Mouse (Mus musculus) cerebellum, postnatal 4 days (tissue): ENCODE data around the gene Hist2h2ab.
"Not testable (repeated sequence)": the region's sequence is repeated elsewhere in the genome, so short reads cannot be mapped to it uniquely, and the experiment has no call there.

Experiments used
- DNase-seq, 2 experiments: peaks; one replicate each; pipeline ENCODE4 v3.0.0; 2022; ENCODE audit warnings: low spot score in 2 of 2, mixed read lengths in 1 of 2

Gene Hist2h2ab

GRCm38 (mm10) chr3:96198181-96198580, 21.5 kb upstream of the Hist2h2ab start:
- no peak for DNase-seq

- not testable (repeated sequence) for DNase-seq
Measured at GRCm38 (mm10) chr3:96198601-96199251, 20.9 kb upstream of the Hist2h2ab start.

- DNase-seq: no peak
Measured at GRCm38 (mm10) chr3:96199731-96200130, 19.9 kb upstream of the Hist2h2ab start.

GRCm38 (mm10) chr3:96207819-96208218, 11.8 kb upstream of the Hist2h2ab start:
- DNase-seq: no peak

- no peak for DNase-seq
Measured at GRCm38 (mm10) chr3:96209242-96209641, 10.4 kb upstream of the Hist2h2ab start.

- DNase-seq: peak in 1 of 2 experiments; percentile 11
Measured at GRCm38 (mm10) chr3:96219191-96219641, 449 bp upstream of the Hist2h2ab start.

- peak in 1 of 2 experiments; percentile 63 for DNase-seq
Measured at GRCm38 (mm10) chr3:96220131-96220764, 583 bp downstream of the Hist2h2ab start.

- peak; percentile 37 to 47 for DNase-seq
Measured at GRCm38 (mm10) chr3:96220765-96221639, 1.3 kb downstream of the Hist2h2ab start, which contains the start of the genes Hist2h2ac and Hist2h2be. Gene Hist2h2ac, minus strand, starts transcription at chr3:96220880. Gene Hist2h2be, plus strand, starts transcription at chr3:96221119.

GRCm38 (mm10) chr3:96221640-96222038, 2.0 kb downstream of the Hist2h2ab start:
- no peak for DNase-seq

GRCm38 (mm10) chr3:96222774-96223173, 3.1 kb downstream of the Hist2h2ab start:
- DNase-seq: no peak

- DNase-seq: no peak
Measured at GRCm38 (mm10) chr3:96225421-96225820, 5.8 kb downstream of the Hist2h2ab start.

- DNase-seq: no peak
Measured at GRCm38 (mm10) chr3:96226695-96227648, 7.3 kb downstream of the Hist2h2ab start.

GRCm38 (mm10) chr3:96228828-96229227, 9.2 kb downstream of the Hist2h2ab start:
- no peak for DNase-seq

GRCm38 (mm10) chr3:96230404-96230803, 10.7 kb downstream of the Hist2h2ab start:
- no peak for DNase-seq

GRCm38 (mm10) chr3:96230910-96231757, 11.5 kb downstream of the Hist2h2ab start:
- DNase-seq: no peak

GRCm38 (mm10) chr3:96231758-96232120, 12.1 kb downstream of the Hist2h2ab start:
- no peak for DNase-seq

GRCm38 (mm10) chr3:96234914-96235313, 15.2 kb downstream of the Hist2h2ab start:
- DNase-seq: no peak

- no peak for DNase-seq
Measured at GRCm38 (mm10) chr3:96235836-96236235, 16.2 kb downstream of the Hist2h2ab start.

- no peak for DNase-seq
Measured at GRCm38 (mm10) chr3:96236834-96237334, 17.2 kb downstream of the Hist2h2ab start.

GRCm38 (mm10) chr3:96237335-96237903, 17.8 kb downstream of the Hist2h2ab start:
- no peak for DNase-seq
